8 mouse cellular contexts compared by ENCODE assay signal in genomic region chr3:108226558-108227350, GRCm38 (mm10). TPM values are rescaled to one million over a fixed set of nuclear protein-coding genes. Genes with fewer than 3 reads are reported as not detected.
A peak's percentile ranks its signal among the peaks of the same experiment; 100 is the strongest.
DNase-seq lines count a peak whose midpoint lies in the region; ATAC-seq and TF ChIP-seq lines count a peak whose summit lies in the region.

Gene Sypl2 (minus strand): TSS chr3:108226648.

- peak; percentile 38 for DNase-seq in thymus, adult 2 months
- no peak for DNase-seq in thymus, postnatal 10 days (ENCODE audit: low spot score in 2 of 2)
- DNase-seq in heart, postnatal 10 days = peak; percentile 54 to 59
- peak; percentile 84 to 93 for DNase-seq in kidney, postnatal 25 days
- peak; percentile 47 for DNase-seq in mesoderm, embryonic 11.5 days (ENCODE audit: low read depth, low spot score)
- peak; percentile 23 for DNase-seq in urinary bladder, postnatal 25 days (ENCODE audit: low spot score)
- no peak for DNase-seq in cerebellum, adult 9-11 months

- peaks cover 7% of the 10 kb centered on the region for H3K4me1 ChIP-seq in thymus, adult 2 months (replicated peaks; ENCODE audit: control insufficient read depth, insufficient read depth, low read length)
- H3K4me1 ChIP-seq in embryonic facial prominence, embryonic 13.5 days = peaks cover 13% of the 10 kb centered on the region

- peak within 1 kb of the TSS; percentile 88 for H3K4me2 ChIP-seq in embryonic facial prominence, embryonic 13.5 days

- H3K27ac ChIP-seq in thymus, adult 2 months (ENCODE audit: control insufficient read depth, insufficient read depth, low read length) = no peak within 1 kb of the TSS
- no peak within 1 kb of the TSS for H3K27ac ChIP-seq in embryonic facial prominence, embryonic 13.5 days

- no peaks in the 10 kb centered on the region for H3K36me3 ChIP-seq in thymus, adult 2 months (ENCODE audit: control insufficient read depth, insufficient read depth, low read length)
- H3K36me3 ChIP-seq in embryonic facial prominence, embryonic 13.5 days = no peaks in the 10 kb centered on the region

- TF ChIP-seq POLR2A in thymus, adult 2 months (IDR thresholded peaks at IDR 0.05; ENCODE audit: control insufficient read depth, extremely low read depth, insufficient read depth, low read length, poor library complexity) = no peak

- WGBS in thymus, adult 2 months = 8% methylated on average over 44 of the region's 44 CpGs
- WGBS in embryonic facial prominence, embryonic 13.5 days = 3% methylated on average over 44 of the region's 44 CpGs

- peak within 1 kb of the TSS; percentile 32 for H3K4me3 ChIP-seq in thymus, adult 2 months (ENCODE audit: control insufficient read depth, insufficient read depth, low read length)
- peak within 1 kb of the TSS; percentile 52 for H3K4me3 ChIP-seq in embryonic facial prominence, embryonic 13.5 days

- H3K9me3 ChIP-seq in embryonic facial prominence, embryonic 13.5 days = no peaks in the 10 kb centered on the region

- H3K9ac ChIP-seq in embryonic facial prominence, embryonic 13.5 days = peak within 1 kb of the TSS; percentile 71

- intact Hi-C loops in heart, postnatal 10 days (cut with DNase I) = no loop called here

- ATAC-seq in embryonic facial prominence, embryonic 13.5 days (ENCODE audit: insufficient number of reproducible peaks, insufficient read depth, low FRiP score, low TSS enrichment, low read depth) = 0 out of 2 replicates have a peak, but pooled peaks have one; percentile 32

- peaks cover 16% of the 10 kb centered on the region for H3K27me3 ChIP-seq in thymus, adult 2 months (ENCODE audit: control insufficient read depth, insufficient read depth, low read length)
- H3K27me3 ChIP-seq in embryonic facial prominence, embryonic 13.5 days = peaks cover 62% of the 10 kb centered on the region

- TF ChIP-seq CTCF in thymus, adult 2 months (IDR thresholded peaks at IDR 0.05; ENCODE audit: borderline replicate concordance, control insufficient read depth, extremely low read depth, insufficient read depth, low read length, poor library complexity) = no peak

RNA-seq across cellular contexts. Expression of gene Sypl2, which starts in this region (rescaled TPM):
- polyA plus RNA-seq in thymus, adult 2 months (2012; rRNA removed) = 0.40 and 0.62 TPM in 2 replicates
- polyA plus RNA-seq in embryonic facial prominence, embryonic 13.5 days (2015; fragmentation: Nextera tagmentation; extraction: Ambion mirVana) = 0.48 and 0.58 TPM in 2 replicates
- under 1 TPM; 0.64 to 0.65 TPM for total RNA-seq in heart, postnatal 10 days (2021)

Comparison
In these comparisons a context has a peak if more than half of its experiments do, and no peak if none do; other contexts are left out.
1. Peak in DNase-seq and H3K4me3 ChIP-seq in thymus, adult 2 months; RNA of the gene not detected or under 1 TPM.
2. Peak in ATAC-seq, H3K4me3 ChIP-seq, H3K9ac ChIP-seq and H3K4me2 ChIP-seq in embryonic facial prominence, embryonic 13.5 days; RNA of the gene not detected or under 1 TPM.
3. Peak in DNase-seq in heart, postnatal 10 days; RNA of the gene not detected or under 1 TPM.
4. DNase-seq: peak in kidney, postnatal 25 days (2 of 2), mesoderm, embryonic 11.5 days (single experiment) and urinary bladder, postnatal 25 days (single experiment); none in thymus, postnatal 10 days (0 of 2) and cerebellum, adult 9-11 months (single experiment).